Mouse (Mus musculus) lung, postnatal 4 days (tissue): ENCODE results near the gene Hba-a1.
"Not testable (repeated sequence)": the region's sequence is repeated elsewhere in the genome, so short reads cannot be mapped to it uniquely, and the experiment has no call there.

ENCODE experiments used
- DNase-seq, 2 experiments: peaks; one replicate each; pipeline ENCODE4 v3.0.0; 2021

The Hba-a1 gene

GRCm38 (mm10) chr11:32262674-32263415 lies 20.5 kb upstream of the Hba-a1 start:
- no peak for DNase-seq

GRCm38 (mm10) chr11:32265117-32265738 lies 18.1 kb upstream of the Hba-a1 start:
- no peak for DNase-seq

- no peak for DNase-seq
Observed at GRCm38 (mm10) chr11:32266194-32266593, 17.1 kb upstream of the Hba-a1 start.

- DNase-seq = no peak
Observed at GRCm38 (mm10) chr11:32266776-32267175, 16.5 kb upstream of the Hba-a1 start.

- peak; percentile 98 for DNase-seq
Observed at GRCm38 (mm10) chr11:32267188-32267884, 16.0 kb upstream of the Hba-a1 start, which contains the start of gene Nprl3. Nprl3 (minus strand) TSS chr11:32267707.

GRCm38 (mm10) chr11:32267964-32268363 lies 15.3 kb upstream of the Hba-a1 start:
- DNase-seq = no peak

GRCm38 (mm10) chr11:32268952-32269351 lies 14.4 kb upstream of the Hba-a1 start:
- DNase-seq = no peak

GRCm38 (mm10) chr11:32271178-32271577 lies 12.1 kb upstream of the Hba-a1 start:
- DNase-seq = no peak

GRCm38 (mm10) chr11:32276347-32276746 lies 7.0 kb upstream of the Hba-a1 start, which contains the start of gene Hba-x:
Hba-x (plus strand) TSS chr11:32276400.
- DNase-seq = no peak

- DNase-seq = no peak
Observed at GRCm38 (mm10) chr11:32277736-32278457, 5.4 kb upstream of the Hba-a1 start.

GRCm38 (mm10) chr11:32278458-32278957 lies 4.8 kb upstream of the Hba-a1 start:
- no peak for DNase-seq

- no peak for DNase-seq
Observed at GRCm38 (mm10) chr11:32280646-32281045, 2.7 kb upstream of the Hba-a1 start.

GRCm38 (mm10) chr11:32281416-32282144 lies 1.7 kb upstream of the Hba-a1 start:
- no peak for DNase-seq

GRCm38 (mm10) chr11:32284582-32284981 lies 1.3 kb downstream of the Hba-a1 start:
- not testable (repeated sequence) for DNase-seq

- DNase-seq = no peak
Observed at GRCm38 (mm10) chr11:32285031-32285775, 1.9 kb downstream of the Hba-a1 start.

- not testable (repeated sequence) for DNase-seq
Observed at GRCm38 (mm10) chr11:32285887-32286286, 2.6 kb downstream of the Hba-a1 start.

- DNase-seq = peak; percentile 64 to 78
Observed at GRCm38 (mm10) chr11:32286695-32287492, 3.6 kb downstream of the Hba-a1 start, which contains the start of gene Hbq1b. Hbq1b (plus strand) TSS chr11:32286965.

GRCm38 (mm10) chr11:32287493-32287825 lies 4.1 kb downstream of the Hba-a1 start:
- DNase-seq = no peak

GRCm38 (mm10) chr11:32292819-32293218 lies 9.5 kb downstream of the Hba-a1 start:
- DNase-seq = not testable (repeated sequence)

- not testable (repeated sequence) for DNase-seq
Observed at GRCm38 (mm10) chr11:32293479-32293878, 10.2 kb downstream of the Hba-a1 start.
